Mouse (Mus musculus) heart, adult 2 months (tissue): ENCODE measurements around the gene Entpd2. TPM values are rescaled to one million over a fixed set of nuclear protein-coding genes. Genes with fewer than 3 reads are reported as not detected.

Source experiments
- DNase-seq, 2 experiments: peaks; one replicate each; pipeline ENCODE4 v3.0.0; 2021
- H3K27ac ChIP-seq: fragments of 200-600 bp; 2 replicates; pipeline ENCODE4 v1.8.1; 2022
- H3K27me3 ChIP-seq: fragments of 200-500 bp; 2 replicates; pipeline ENCODE4 v1.6.1; 2012; ENCODE audit warnings: mild to moderate bottlenecking, low read length, inconsistent platforms, mixed read lengths; ENCODE audit not compliant: control insufficient read depth, insufficient read depth
- H3K36me3 ChIP-seq: fragments of 200-500 bp; 2 replicates; pipeline ENCODE4 v1.6.1; 2012; ENCODE audit warnings: low read length, inconsistent platforms; ENCODE audit not compliant: control insufficient read depth, insufficient read depth
- H3K4me1 ChIP-seq: fragments of 200-500 bp; 2 replicates; pipeline ENCODE4 v1.6.1; 2011; ENCODE audit warnings: low read length; ENCODE audit not compliant: control insufficient read depth, insufficient read depth
- H3K4me3 ChIP-seq: fragments of 200-600 bp; 2 replicates; pipeline ENCODE4 v1.8.1; 2022
- H3K79me2 ChIP-seq: fragments of 200-500 bp; replicated peaks from 2 replicates; pipeline ENCODE4 v1.6.1; 2012; ENCODE audit warnings: mild to moderate bottlenecking, inconsistent platforms, low read length, moderate library complexity, mixed read lengths; ENCODE audit not compliant: control insufficient read depth, insufficient read depth
- H3K9ac ChIP-seq: fragments of 200-500 bp; 2 replicates; pipeline ENCODE4 v1.6.1; 2012; ENCODE audit warnings: low read depth, mild to moderate bottlenecking, control low read depth, inconsistent platforms, low read length, mixed read lengths
- CTCF ChIP-seq: fragments of 200-600 bp; IDR thresholded peaks from 2 replicates; pipeline ENCODE4 v1.8.1; 2022; ENCODE audit warnings: antibody characterized with exemption, mild to moderate bottlenecking, moderate library complexity
- EP300 ChIP-seq: fragments of 200-500 bp; IDR thresholded peaks from 2 replicates; pipeline ENCODE4 v1.6.1; 2011; ENCODE audit warnings: low read depth, low read length, control low read depth; ENCODE audit not compliant: insufficient read depth
- POLR2A ChIP-seq: fragments of 200-500 bp; IDR thresholded peaks from 2 replicates; pipeline ENCODE4 v1.6.1; 2011; ENCODE audit warnings: mild to moderate bottlenecking, low read depth, low read length, control low read depth; ENCODE audit not compliant: insufficient read depth
- WGBS: fragments of 180-500 bp; shearing (Covaris S2); methylation state at CpG from one replicate; pipeline ENCODE4 v1.1.7; 2018; 5-methylcytosine and 5-hydroxymethylcytosine counted together
- intact Hi-C: fragments of 180-260 bp; cut with DNase I; formaldehyde crosslinking; loops from one replicate; pipeline ENCODE4 v1.15.1; 2025
- long read RNA-seq: library from polyadenylated mRNA; stranded (forward); transcript quantifications from one replicate; pipeline ENCODE4 v2.0.0, GENCODE M21; 2021
- polyA plus RNA-seq: library from polyadenylated mRNA; depleted of rRNA; stranded (reverse); fragments of >200 nt; gene quantifications from 2 replicates; pipeline ENCODE4 v1.2.3, GENCODE M21; 2012; rRNA removed
- total RNA-seq, 2 experiments: library from RNA; stranded (reverse); gene quantifications; 2 replicates each; pipeline ENCODE4 v1.2.3; 2021

Gene Entpd2
- total RNA-seq, result 10 to 100 TPM; 11.1 to 13.5 TPM
- polyA plus RNA-seq, result 36.3 and 37.1 TPM in 2 replicates
- long read RNA-seq, transcript Entpd2-201 (9 exons, 1,935 nt), result major isoform, 20 of 29 reads
- long read RNA-seq, partial matches to known transcripts, result 4 of 29 reads
- long read RNA-seq, other reads (novel, unspliced or antisense), result 5 of 29 reads

DNA sequence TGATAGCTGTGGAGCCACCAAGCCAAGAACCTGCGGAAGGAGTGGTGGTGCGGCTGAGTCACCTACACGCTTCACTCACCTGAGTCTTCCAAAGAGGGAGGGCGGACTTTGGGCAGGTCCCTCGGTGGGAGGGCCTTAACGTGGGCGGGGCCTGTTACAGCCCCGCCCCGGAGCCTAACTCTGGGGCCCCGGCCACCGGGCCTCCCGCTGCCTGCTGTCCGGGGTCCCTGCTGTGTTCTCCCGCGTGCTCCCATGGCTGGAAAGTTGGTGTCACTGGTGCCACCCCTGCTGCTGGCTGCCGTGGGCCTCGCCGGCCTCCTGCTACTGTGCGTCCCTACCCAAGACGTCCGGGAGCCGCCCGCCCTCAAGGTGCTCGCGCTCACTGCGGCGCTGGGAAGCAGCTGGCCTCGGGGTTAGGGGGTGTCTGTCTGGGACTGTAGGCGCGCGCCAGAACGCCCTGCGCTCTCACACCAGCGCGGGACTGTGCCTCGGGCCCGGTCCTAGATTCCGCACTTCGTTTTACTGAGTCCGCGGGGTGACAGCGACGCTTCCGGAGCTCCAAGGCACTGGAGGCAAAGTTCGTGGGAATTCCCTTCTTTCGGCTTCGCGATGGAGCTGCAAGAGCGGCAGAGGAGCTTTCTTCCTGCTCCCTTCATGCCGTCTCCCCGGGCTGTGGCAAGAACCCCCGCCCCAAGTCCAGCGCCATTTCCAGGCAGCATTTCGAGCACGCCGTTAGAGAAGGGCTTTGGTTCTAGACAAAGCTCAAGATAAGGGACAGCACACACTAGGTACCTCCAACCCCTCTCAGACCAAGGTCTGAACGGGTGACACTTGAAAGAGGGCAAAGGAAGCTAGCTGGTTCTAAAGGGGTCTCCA, at the start of gene Entpd2:
Entpd2 (plus strand) TSS at position 154 of the 876 bp plus-strand sequence.
- WGBS, result 3% methylated on average over 57 of the region's 57 CpGs
- peak within 1 kb of the TSS; percentile 75 for H3K27ac ChIP-seq
- H3K4me1 ChIP-seq, result peaks cover 8% of the 10 kb centered on the region
- H3K79me2 ChIP-seq, result no peaks in the 10 kb centered on the region
- DNase-seq, result peak; percentile 56 to 69
- H3K4me3 ChIP-seq, result peak within 1 kb of the TSS; percentile 62
- intact Hi-C loops, result no loop called here
- no peaks in the 10 kb centered on the region for H3K27me3 ChIP-seq
- peak within 1 kb of the TSS; percentile 71 for H3K9ac ChIP-seq
- TF ChIP-seq CTCF (peak; percentile 42), EP300 (no peak), POLR2A (peak; percentile 44; the same call in 1 of the 2 replicates)
- no peaks in the 10 kb centered on the region for H3K36me3 ChIP-seq

DNA sequence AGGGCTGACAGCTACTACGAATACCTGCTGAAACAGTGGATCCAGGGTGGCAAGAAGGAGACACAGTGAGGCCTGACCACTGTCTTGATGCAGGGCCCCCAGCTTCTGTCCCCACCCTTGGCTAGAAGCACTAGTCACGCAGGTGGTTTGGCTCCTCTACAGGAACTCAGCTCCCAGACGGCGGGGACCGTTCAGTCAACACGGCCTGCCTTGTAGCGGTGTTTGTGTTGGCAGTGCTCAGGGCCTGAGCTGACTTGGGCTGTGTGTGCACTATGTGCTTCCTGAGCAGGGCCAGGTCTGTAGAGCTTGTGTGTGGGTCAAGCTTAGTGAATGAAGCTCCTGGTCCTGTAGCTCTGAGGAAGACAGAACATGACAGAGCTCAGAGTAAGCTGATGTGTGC, 47.5 kb upstream of the Entpd2 start:
- H3K79me2 ChIP-seq, result no peaks in the 10 kb centered on the region
- TF ChIP-seq EP300 (no peak), CTCF (no peak), POLR2A (no peak)
- no peak for DNase-seq
- intact Hi-C loops, result no loop called here
- H3K4me3 ChIP-seq, result no peak overlapping the region
- no peak overlapping the region for H3K27ac ChIP-seq
- H3K4me1 ChIP-seq, result no peaks in the 10 kb centered on the region
- WGBS, result 74% methylated on average over 7 of the region's 7 CpGs
- no peaks in the 10 kb centered on the region for H3K27me3 ChIP-seq
- no peaks in the 10 kb centered on the region for H3K36me3 ChIP-seq
- H3K9ac ChIP-seq, result no peak overlapping the region

DNA sequence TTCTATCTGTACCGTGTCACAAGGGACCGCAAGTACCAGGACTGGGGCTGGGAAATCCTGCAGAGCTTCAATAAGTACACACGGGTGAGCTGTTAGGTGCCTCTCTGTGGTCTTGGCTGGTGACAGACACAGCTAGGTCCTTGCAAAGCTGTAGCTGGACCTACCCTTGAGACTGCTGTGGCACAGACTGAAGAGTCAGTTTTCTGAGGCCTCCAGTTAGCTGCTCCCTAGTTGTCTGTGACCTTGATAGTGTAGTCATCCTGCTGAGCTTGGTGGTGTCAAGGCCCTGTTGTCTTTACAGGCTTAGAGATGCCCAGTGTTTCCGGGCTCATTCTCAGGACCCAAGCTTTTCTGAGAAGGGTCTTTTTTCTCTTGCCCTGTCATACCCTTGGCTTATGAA, 46.2 kb upstream of the Entpd2 start:
- no peak for DNase-seq
- H3K36me3 ChIP-seq, result no peaks in the 10 kb centered on the region
- no peak for TF ChIP-seq EP300
- no peak for TF ChIP-seq CTCF
- no peak for TF ChIP-seq POLR2A
- no peaks in the 10 kb centered on the region for H3K4me1 ChIP-seq
- intact Hi-C loops, result no loop called here
- H3K79me2 ChIP-seq, result no peaks in the 10 kb centered on the region
- no peak overlapping the region for H3K9ac ChIP-seq
- H3K27ac ChIP-seq, result no peak overlapping the region
- no peaks in the 10 kb centered on the region for H3K27me3 ChIP-seq
- no peak overlapping the region for H3K4me3 ChIP-seq
- 90% methylated on average over 4 of the region's 4 CpGs for WGBS

DNA sequence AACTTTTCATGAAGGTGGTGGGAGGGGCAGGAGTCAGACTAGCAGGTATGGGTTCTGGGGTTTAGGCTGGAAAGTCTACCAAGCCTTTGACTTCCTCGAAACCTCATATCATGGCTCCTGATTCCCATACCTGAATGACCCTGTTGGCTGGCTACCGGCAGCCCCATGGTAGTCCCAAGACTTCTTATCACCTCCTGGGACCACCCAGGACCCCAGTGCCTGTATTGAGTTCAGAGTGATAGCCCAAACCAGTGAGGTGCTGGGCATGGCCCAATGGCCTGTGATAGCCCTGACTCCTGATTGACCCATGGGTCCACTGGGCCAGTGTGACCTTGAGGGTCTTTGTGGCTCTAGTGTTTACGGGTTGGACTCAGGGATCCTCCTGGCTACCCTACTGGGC, 45.0 kb upstream of the Entpd2 start:
- Histone ChIP-seq H3K79me2 (no peaks in the 10 kb centered on the region), H3K9ac (no peak overlapping the region), H3K4me1 (no peaks in the 10 kb centered on the region), H3K27me3 (no peaks in the 10 kb centered on the region), H3K36me3 (no peaks in the 10 kb centered on the region), H3K4me3 (no peak overlapping the region), H3K27ac (no peak overlapping the region)
- TF ChIP-seq EP300 (no peak), POLR2A (no peak), CTCF (no peak)
- 91% methylated on average over 3 of the region's 3 CpGs for WGBS
- intact Hi-C loops, result no loop called here
- DNase-seq, result no peak

DNA sequence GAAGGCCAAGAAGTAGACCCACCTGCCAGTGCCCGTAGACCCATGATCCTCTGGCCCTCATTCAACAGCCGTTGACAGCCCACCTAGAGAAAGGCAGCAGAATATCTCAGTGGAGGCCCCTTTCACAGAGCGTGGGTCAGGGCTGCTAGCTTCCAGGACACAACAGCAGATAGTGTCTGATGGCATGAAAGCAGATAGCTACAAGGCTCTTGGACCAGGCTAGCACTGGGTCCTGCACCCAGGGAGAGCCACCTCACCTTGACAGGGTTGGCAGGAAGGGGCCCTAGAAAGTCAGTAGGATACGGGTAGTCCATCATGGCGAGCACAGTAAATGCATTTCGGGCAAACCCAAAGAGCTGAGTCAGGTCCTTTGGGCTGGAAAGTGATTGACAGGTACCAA, 41.5 kb upstream of the Entpd2 start:
- 80% methylated on average over 6 of the region's 6 CpGs for WGBS
- no peaks in the 10 kb centered on the region for H3K79me2 ChIP-seq
- TF ChIP-seq EP300 (no peak), CTCF (no peak), POLR2A (no peak)
- no peaks in the 10 kb centered on the region for H3K36me3 ChIP-seq
- H3K9ac ChIP-seq, result no peak overlapping the region
- H3K27me3 ChIP-seq, result no peaks in the 10 kb centered on the region
- peaks cover 2% of the 10 kb centered on the region for H3K4me1 ChIP-seq
- H3K27ac ChIP-seq, result no peak overlapping the region
- no peak overlapping the region for H3K4me3 ChIP-seq
- no peak for DNase-seq
- intact Hi-C loops, result no loop called here

DNA sequence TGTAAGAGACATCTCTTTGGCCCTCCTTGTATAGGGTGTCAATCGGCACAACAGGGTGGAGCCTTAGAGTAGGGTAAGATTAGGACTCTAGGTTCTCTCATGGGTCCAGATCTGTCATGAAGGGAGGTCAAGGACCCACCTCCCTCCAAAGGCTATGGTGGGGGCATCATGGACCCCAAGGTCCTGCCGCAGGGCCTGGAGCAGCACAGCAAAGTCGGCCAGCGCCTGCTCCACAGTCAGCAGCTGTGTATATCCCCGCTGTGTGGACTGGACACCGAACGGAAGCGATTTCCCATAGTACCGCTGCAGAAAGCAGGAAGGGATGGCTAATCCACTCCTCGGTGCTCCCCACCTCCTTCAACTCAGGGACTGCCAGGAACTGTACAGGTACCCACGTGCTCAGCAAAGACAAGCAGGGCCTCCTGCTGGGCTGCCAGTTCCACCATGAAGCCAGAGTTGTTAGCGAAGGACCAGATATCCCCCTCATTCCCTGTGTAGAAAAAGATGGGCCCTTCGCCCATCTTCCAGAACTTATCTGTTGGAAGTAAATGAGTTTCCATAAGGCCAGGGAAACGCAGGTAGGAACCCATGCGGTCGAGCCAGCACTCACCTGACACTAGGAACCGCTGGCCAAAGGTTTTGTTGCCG, 40.1 kb upstream of the Entpd2 start:
- Histone ChIP-seq H3K4me1 (peaks cover 2% of the 10 kb centered on the region), H3K27me3 (no peaks in the 10 kb centered on the region), H3K4me3 (peak overlapping the region; percentile 48), H3K79me2 (no peaks in the 10 kb centered on the region), H3K9ac (no peak overlapping the region), H3K27ac (no peak overlapping the region), H3K36me3 (no peaks in the 10 kb centered on the region)
- TF ChIP-seq CTCF, result no peak
- no peak for TF ChIP-seq EP300
- no peak for TF ChIP-seq POLR2A
- intact Hi-C loops, result no loop called here
- 35% methylated on average over 18 of the region's 18 CpGs for WGBS
- no peak for DNase-seq
